Mouse (Mus musculus) megakaryocyte, embryonic 14.5 days (primary cell): ENCODE results near the gene Itpr1.

Source experiments
- FLI1 ChIP-seq: IDR thresholded peaks from 2 replicates; pipeline ENCODE4 v1.6.1; 2012; ENCODE audit warnings: low read length, inconsistent platforms, mixed read lengths
- GATA1 ChIP-seq: IDR thresholded peaks from 3 replicates; pipeline ENCODE4 v1.6.1; 2012; ENCODE audit warnings: mixed read lengths, low read length, inconsistent platforms, borderline replicate concordance

DNA sequence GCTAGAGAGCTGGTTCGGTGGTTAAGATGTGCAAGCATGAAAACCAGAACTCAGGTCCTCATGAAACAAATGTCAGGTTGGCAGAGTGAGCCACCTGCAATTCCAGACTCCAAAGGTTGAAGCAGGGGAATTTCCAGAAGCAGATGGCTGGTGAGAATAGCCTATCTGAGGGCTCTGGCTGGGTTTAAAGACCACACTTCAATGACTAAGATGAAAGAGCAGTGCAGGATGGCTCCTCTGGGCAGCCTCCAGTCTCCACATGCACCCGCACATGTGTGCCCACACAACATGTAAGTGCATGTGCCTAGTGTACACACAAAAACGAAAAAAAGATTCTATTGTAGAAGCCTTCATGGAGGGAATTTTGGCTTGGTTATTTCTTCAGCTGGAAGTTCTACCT lies 375.5 kb downstream of the Itpr1 start:
- TF ChIP-seq FLI1, result no peak
- no peak for TF ChIP-seq GATA1
